Comparison of ENCODE assay signal across 9 mouse cellular contexts in genomic region chr2:180598157-180598705, GRCm38 (mm10). TPM values are rescaled to one million over a fixed set of nuclear protein-coding genes. Genes with fewer than 3 reads are reported as not detected.
DNase-seq lines count a peak whose midpoint lies in the region; ATAC-seq lines count a peak whose summit lies in the region.
"Had no signal": no experiment of that assay in that cellular context is flagged by ENCODE, and none has a peak within 500 bp of the region (broad histone marks: within the 10 kb centered on the region; RNA-seq: fewer than 3 reads in every experiment).

No protein-coding gene starts in this region.

- DNase-seq in kidney, postnatal 4 days, result peak; percentile 21 to 40
- DNase-seq in kidney, adult 9 months, result no peak
- DNase-seq in embryo, embryonic 9.5 days (ENCODE audit: extremely low spot score), result peak; percentile 26
- peak; percentile 65 for DNase-seq in hindbrain, embryonic 14.5 days (ENCODE audit: low spot score)
- DNase-seq in neural tube, embryonic 11.5 days (ENCODE audit: low spot score), result peak; percentile 62
- DNase-seq in thymus, postnatal 25 days, result no peak
- no peak for DNase-seq in gastrocnemius, postnatal 36 days
- DNase-seq in frontal cortex, postnatal 14 days (ENCODE audit: low spot score in 2 of 2), result no peak
- DNase-seq: kidney, adult 11 months had no signal

- peak overlapping the region; percentile 61 for H3K4me2 ChIP-seq in hindbrain, embryonic 14.5 days (replicated peaks)
- peak overlapping the region; percentile 57 for H3K4me2 ChIP-seq in neural tube, embryonic 11.5 days (ENCODE audit: low read depth)

- intact Hi-C loops in gastrocnemius, postnatal 36 days (cut with DNase I), result no loop called here

- H3K4me3 ChIP-seq in hindbrain, embryonic 14.5 days (replicated peaks; ENCODE audit: low read length), result peak overlapping the region; percentile 33
- H3K4me3 ChIP-seq in neural tube, embryonic 11.5 days (ENCODE audit: low read depth, low read length), result peak overlapping the region; percentile 29

- peak overlapping the region; percentile 49; the same call in 1 of the 2 replicates for H3K27ac ChIP-seq in hindbrain, embryonic 14.5 days
- 0 out of 2 replicates have a peak overlapping the region, but pooled peaks have one; percentile 4 for H3K27ac ChIP-seq in neural tube, embryonic 11.5 days (ENCODE audit: low read depth, low read length)

- peak overlapping the region; percentile 58 for H3K9ac ChIP-seq in hindbrain, embryonic 14.5 days
- peak overlapping the region; percentile 45 for H3K9ac ChIP-seq in neural tube, embryonic 11.5 days (ENCODE audit: low read length)

- H3K4me1 ChIP-seq in hindbrain, embryonic 14.5 days (replicated peaks; ENCODE audit: control insufficient read depth, insufficient read depth, low read length), result peaks cover 30% of the 10 kb centered on the region
- peaks cover 8% of the 10 kb centered on the region; the same call in 1 of the 2 replicates for H3K4me1 ChIP-seq in neural tube, embryonic 11.5 days (ENCODE audit: control insufficient read depth, insufficient read depth, low read length)

- peak; percentile 64 for ATAC-seq in hindbrain, embryonic 14.5 days (ENCODE audit: low FRiP score)
- peak; percentile 21; the same call in 1 of the 2 replicates for ATAC-seq in neural tube, embryonic 11.5 days (ENCODE audit: insufficient read depth, low FRiP score, low TSS enrichment)

- 1% methylated on average over 39 of the region's 41 CpGs for WGBS in hindbrain, embryonic 14.5 days
- 1% methylated on average over 33 of the region's 41 CpGs for WGBS in neural tube, embryonic 11.5 days

- peaks cover 32% of the 10 kb centered on the region for H3K36me3 ChIP-seq in hindbrain, embryonic 14.5 days (replicated peaks; ENCODE audit: control insufficient read depth, insufficient read depth)
- peaks cover 4% of the 10 kb centered on the region; the same call in 1 of the 2 replicates for H3K36me3 ChIP-seq in neural tube, embryonic 11.5 days (ENCODE audit: control insufficient read depth, insufficient read depth, low read length)

- 0 out of 2 replicates have a peak, but pooled peaks cover 3% of the 10 kb centered on the region for H3K27me3 ChIP-seq in hindbrain, embryonic 14.5 days (ENCODE audit: control insufficient read depth, insufficient read depth, low read length)
- peaks cover 13% of the 10 kb centered on the region for H3K27me3 ChIP-seq in neural tube, embryonic 11.5 days (ENCODE audit: control insufficient read depth, insufficient read depth, low read length)

- H3K9me3 ChIP-seq in hindbrain, embryonic 14.5 days (ENCODE audit: control insufficient read depth, low read length), result no peaks in the 10 kb centered on the region
- H3K9me3 ChIP-seq in neural tube, embryonic 11.5 days (ENCODE audit: control insufficient read depth, low read length), result no peaks in the 10 kb centered on the region

RNA-seq across cellular contexts. Expression of gene Col9a3, which starts 0.6 kb away (rescaled TPM):
- 61.4 and 65.7 TPM in 2 replicates for polyA plus RNA-seq in hindbrain, embryonic 14.5 days (2014; fragmentation: Nextera tagmentation; extraction: Ambion mirVana)
- 19.9 and 23.1 TPM in 2 replicates for polyA plus RNA-seq in neural tube, embryonic 11.5 days (2014; fragmentation: Nextera tagmentation; extraction: Ambion mirVana)
- total RNA-seq in gastrocnemius, postnatal 36 days (2021), result under 1 TPM in 1 of 2 experiments, not detected in 1; 0.15 TPM

RNA-seq across cellular contexts. Expression of gene Ogfr, which starts 9.2 kb away (rescaled TPM):
- polyA plus RNA-seq in hindbrain, embryonic 14.5 days (2014; fragmentation: Nextera tagmentation; extraction: Ambion mirVana), result 88.4 and 90.2 TPM in 2 replicates
- polyA plus RNA-seq in neural tube, embryonic 11.5 days (2014; fragmentation: Nextera tagmentation; extraction: Ambion mirVana), result 98.0 and 106 TPM in 2 replicates
- total RNA-seq in gastrocnemius, postnatal 36 days (2021), result 10 to 100 TPM; 20.4 to 21.4 TPM

RNA-seq across cellular contexts. Expression of gene Mrgbp, which starts 17.1 kb away (rescaled TPM):
- polyA plus RNA-seq in hindbrain, embryonic 14.5 days (2014; fragmentation: Nextera tagmentation; extraction: Ambion mirVana), result 35.4 and 38.2 TPM in 2 replicates
- 40.8 and 41.8 TPM in 2 replicates for polyA plus RNA-seq in neural tube, embryonic 11.5 days (2014; fragmentation: Nextera tagmentation; extraction: Ambion mirVana)
- 1 to 10 TPM; 4.2 to 5.3 TPM for total RNA-seq in gastrocnemius, postnatal 36 days (2021)

RNA-seq across cellular contexts. Expression of gene Tcfl5, which starts 44.3 kb away (rescaled TPM):
- 0.87 and 0.99 TPM in 2 replicates for polyA plus RNA-seq in hindbrain, embryonic 14.5 days (2014; fragmentation: Nextera tagmentation; extraction: Ambion mirVana)
- 0.30 and 0.81 TPM in 2 replicates for polyA plus RNA-seq in neural tube, embryonic 11.5 days (2014; fragmentation: Nextera tagmentation; extraction: Ambion mirVana)
- not detected for total RNA-seq in gastrocnemius, postnatal 36 days (2021)

Comparison
In these comparisons a context has a peak if more than half of its experiments do, and no peak if none do; other contexts are left out.
1. DNase-seq: peak in kidney, postnatal 4 days (2 of 2), embryo, embryonic 9.5 days (single experiment), hindbrain, embryonic 14.5 days (single experiment) and neural tube, embryonic 11.5 days (single experiment); none in kidney, adult 9 months (single experiment), thymus, postnatal 25 days (single experiment), gastrocnemius, postnatal 36 days (0 of 2) and frontal cortex, postnatal 14 days (0 of 2).